Mouse (Mus musculus) gastrocnemius, postnatal 10 days (tissue): ENCODE measurements around the gene Fhad1. TPM values are rescaled to one million over a fixed set of nuclear protein-coding genes. Genes with fewer than 3 reads are reported as not detected.

Source experiments
- DNase-seq: peaks from one replicate; pipeline ENCODE4 v3.0.0; 2021; ENCODE audit warnings: mixed read lengths
- total RNA-seq, 2 experiments: library from RNA; stranded (reverse); gene quantifications; 2 replicates each; pipeline ENCODE4 v1.2.3; 2021

Gene Fhad1
- total RNA-seq, 2 experiments from 2014 or later = 2.1 to 4.5 TPM

GRCm38 (mm10) chr4:141881950-141882349 lies 132.9 kb downstream of the Fhad1 start:
- no peak for DNase-seq

GRCm38 (mm10) chr4:141881289-141881914 lies 133.5 kb downstream of the Fhad1 start:
- DNase-seq = no peak

GRCm38 (mm10) chr4:141879875-141880274 lies 135.0 kb downstream of the Fhad1 start:
- DNase-seq = no peak

GRCm38 (mm10) chr4:141879074-141879473 lies 135.8 kb downstream of the Fhad1 start:
- no peak for DNase-seq

DNA sequence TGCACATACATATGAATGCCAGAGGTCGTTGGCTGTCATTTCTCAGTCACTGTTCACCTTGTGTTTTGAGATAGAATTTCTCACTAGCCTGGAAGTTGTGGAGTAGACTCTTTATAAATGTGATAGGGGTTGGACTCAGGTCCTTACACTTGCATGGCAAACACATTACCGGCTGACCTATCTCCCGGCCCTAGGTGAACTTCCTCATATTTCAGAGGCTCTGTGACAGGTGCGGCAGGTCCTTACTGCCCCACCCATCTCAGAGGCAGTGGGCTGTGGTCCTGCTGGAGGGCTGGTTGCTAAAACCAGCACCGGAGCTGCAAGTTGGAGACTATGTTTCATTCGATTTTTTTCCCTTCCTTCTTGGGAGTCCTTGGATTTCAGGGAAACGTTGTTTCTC lies 136.3 kb downstream of the Fhad1 start:
- DNase-seq = no peak

DNA sequence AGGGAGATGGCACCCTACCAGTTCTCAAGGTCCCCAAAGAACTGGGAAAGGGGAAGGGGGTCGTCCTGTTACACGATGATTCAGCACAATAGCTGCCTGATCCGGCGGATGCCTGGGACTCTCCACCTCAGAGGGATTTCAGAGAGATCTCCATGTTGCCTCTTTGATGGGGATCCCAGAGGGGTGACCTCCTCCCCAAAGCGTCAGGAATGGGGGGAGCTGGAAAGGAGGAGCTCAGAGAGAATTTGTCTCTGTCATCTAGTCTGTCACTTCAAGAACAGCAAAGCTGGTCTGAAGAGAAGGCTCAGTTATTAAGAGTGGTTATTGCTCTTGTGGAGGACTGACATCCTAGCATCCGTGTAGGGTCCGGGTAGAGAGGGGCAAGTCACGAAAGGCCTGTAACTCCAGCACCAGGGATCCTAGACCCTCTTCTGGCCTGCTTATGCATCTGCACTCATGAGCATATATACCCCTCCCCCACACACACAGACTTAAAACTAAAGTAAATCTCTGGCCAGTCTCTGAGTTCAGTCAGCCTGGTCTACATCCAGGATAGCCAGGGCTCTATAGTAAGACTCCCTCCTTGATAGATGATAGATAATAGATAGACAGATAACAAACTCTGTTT lies 139.3 kb downstream of the Fhad1 start:
- DNase-seq = no peak

GRCm38 (mm10) chr4:141874601-141875460 lies 140.1 kb downstream of the Fhad1 start, which contains the start of gene Efhd2:
Gene Efhd2 (minus strand): TSS chr4:141874920.
- peak; percentile 82 for DNase-seq

DNA sequence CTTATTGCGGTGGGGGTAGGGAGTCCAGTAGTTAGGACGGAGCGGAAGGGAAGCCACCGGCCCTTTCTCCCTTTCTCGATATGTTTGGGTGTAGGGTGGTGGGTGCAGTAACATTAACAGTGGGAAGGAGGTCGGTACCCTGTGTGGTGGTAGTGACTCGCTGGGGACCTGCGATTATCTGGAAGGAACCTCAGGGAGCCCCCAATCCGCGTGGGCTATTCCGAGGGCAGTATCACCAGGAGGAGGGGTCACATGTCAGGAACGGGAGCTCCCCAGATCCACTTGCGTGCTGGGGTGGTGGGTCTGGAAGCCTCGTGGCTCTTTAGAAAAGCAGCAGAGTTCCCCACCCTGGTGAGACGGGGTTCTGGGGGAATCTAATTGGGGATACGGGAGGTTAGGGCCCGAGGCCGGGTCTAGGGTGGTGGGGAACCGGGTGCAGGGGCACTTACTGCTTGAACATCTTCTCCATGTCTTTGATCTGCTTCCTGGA lies 140.7 kb downstream of the Fhad1 start:
- no peak for DNase-seq

- DNase-seq = peak; percentile 11
These were observed 141.9 kb downstream of the Fhad1 start for GRCm38 (mm10) chr4:141872977-141873376.

GRCm38 (mm10) chr4:141871909-141872308 lies 143.0 kb downstream of the Fhad1 start:
- peak; percentile 27 for DNase-seq

GRCm38 (mm10) chr4:141871333-141871725 lies 143.6 kb downstream of the Fhad1 start:
- no peak for DNase-seq

DNA sequence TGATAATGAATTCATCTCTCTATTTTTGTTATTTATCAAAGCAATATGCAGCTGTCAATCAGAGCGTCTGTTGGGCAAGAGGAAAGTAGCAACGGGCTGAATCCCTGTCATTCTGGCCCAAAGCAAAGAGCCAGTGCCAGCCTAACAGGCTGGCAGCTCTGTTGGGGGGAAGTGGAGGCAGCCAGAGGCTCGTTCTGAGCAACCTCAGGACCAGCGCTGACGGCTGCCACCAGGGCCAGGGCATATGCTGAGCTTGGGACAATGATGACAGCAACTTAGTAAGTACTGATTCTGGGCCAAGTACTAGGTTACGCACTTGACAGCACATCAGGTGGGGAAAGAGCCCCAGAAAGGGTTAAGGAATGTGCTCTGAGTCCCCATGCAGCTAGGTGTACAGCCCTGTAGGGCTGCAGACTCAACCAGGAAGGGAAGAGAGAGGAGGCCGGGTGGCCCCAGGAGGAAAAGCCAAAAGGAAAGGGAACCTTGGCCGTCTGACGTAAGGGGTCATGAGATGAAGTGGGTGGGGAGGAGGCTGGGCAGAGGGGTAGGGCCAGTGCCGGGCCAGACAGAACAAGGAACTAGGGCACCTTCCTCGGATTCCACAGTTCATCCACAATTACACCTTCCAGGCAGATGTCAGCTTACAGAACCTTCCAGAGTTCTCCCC lies 144.1 kb downstream of the Fhad1 start:
- DNase-seq = peak; percentile 27

DNA sequence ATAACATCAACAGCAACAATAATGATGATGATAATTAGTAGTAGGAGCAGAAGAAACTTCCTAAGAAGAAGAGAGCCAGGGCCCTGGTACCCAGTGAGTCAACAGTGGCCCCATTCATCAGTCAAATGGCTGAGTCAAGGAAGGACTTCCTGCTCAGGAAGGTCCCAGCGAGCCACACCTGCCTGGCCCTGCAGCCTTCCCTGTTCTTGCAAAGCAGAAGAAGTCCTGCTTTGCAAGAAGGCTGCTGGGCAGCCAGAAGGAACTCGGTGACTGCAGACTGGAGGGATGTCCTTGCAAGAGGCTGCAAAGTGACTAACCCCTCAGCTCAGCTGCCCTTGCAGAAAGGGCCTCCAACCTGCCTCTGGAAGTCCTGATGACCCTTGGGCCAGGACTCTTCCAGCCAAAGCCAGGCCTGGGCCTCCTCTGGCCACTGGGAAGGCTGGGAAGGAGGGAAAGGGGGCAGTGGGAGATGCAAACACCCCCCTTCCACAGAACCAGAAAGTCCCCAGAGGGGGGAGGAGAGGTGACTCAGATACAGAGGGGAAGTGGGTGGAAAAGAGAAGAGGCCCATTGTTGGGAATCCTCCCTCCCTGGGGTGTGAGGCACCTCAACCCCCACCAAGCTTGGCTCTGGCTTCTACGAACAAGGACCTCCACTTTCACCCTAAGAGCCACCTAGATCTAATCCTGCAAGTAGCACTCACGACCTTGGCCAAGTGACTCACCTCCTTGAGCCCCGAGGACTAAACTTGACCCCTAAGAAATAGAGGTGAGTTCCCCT lies 145.3 kb downstream of the Fhad1 start:
- no peak for DNase-seq

- DNase-seq = peak; percentile 7
These were observed 146.8 kb downstream of the Fhad1 start for GRCm38 (mm10) chr4:141868051-141868450.

DNA sequence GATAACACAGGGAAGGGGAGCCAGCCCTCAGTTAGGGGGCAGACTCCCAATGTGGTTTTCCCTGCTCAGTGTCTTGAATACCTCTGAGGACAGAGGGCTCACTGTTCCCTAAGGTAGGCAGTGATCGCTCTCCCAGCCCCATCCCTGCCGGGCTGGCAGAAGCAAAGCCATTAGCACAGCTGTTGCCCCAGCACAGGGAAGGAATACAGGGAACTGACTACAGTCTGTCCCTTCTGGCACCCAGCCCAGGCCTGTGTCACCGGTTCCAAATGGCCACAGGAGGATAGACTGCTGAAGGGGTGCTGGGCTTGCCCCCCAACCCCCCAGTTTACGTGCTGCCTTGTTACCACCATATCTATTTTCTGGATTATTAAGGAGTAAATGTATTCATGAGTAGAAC lies 147.4 kb downstream of the Fhad1 start:
- peak; percentile 82 for DNase-seq

- peak; percentile 53 for DNase-seq
These were observed 147.9 kb downstream of the Fhad1 start for GRCm38 (mm10) chr4:141866933-141867490.

- DNase-seq = no peak
These were observed 149.3 kb downstream of the Fhad1 start for GRCm38 (mm10) chr4:141865600-141865999.

DNA sequence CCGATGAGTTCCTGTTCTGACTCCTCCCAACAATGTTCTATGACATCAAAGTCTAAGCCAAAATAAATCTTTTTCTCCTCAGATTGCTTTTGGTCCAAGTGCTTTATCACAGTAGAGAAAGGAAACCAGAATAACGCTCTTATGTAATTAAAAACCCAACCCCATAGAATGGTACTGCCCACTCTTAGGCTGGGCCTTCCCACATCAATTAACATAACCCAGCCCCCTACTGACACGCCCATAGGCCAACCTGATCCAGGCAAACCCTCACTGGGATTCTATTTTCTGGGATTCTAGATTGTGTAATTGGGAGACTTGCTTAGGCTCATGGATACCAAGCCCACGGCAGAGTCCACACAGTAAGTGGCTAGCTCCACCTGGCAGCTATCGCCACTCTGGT lies 149.9 kb downstream of the Fhad1 start:
- no peak for DNase-seq

- DNase-seq = no peak
These were observed 150.4 kb downstream of the Fhad1 start for GRCm38 (mm10) chr4:141864506-141864905.

DNA sequence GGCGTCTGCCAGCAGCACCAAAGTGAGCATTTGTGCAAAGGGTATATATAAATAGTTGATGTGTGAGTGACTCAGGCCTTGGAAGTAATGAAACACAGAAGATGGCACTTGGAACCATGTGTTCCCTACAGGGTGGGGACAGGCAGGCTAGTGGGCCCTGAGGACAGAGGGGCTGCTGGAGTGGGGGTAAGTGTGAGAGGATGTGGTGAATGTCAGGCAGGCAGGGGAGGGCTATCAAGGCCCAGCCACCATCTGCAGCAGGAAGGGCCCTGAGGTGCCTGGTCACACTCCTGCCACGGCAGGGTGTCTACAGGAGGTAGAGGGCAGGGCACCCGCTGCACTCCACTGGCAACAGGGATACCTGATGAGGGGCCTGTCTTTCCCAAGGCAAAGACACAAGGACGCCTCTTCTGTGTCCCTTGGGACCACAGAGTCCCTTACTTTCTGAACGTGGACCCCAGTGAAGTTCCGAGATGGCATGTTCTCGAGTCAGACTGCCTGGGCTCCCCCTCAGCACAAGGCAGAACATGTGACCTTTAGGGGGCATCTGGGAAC lies 151.1 kb downstream of the Fhad1 start:
- no peak for DNase-seq

- no peak for DNase-seq
These were observed 152.0 kb downstream of the Fhad1 start for GRCm38 (mm10) chr4:141862867-141863266.
